Mouse (Mus musculus) lung, embryonic 14.5 days (tissue): ENCODE results near the gene Tsks. TPM values are rescaled to one million over a fixed set of nuclear protein-coding genes. Genes with fewer than 3 reads are reported as not detected.
A peak's percentile ranks its signal among the peaks of the same experiment; 100 is the strongest.

Source experiments
- ATAC-seq: fragments of 200-750 bp; cut with Nextera tagmentation; 2 replicates; pipeline ENCODE4 v1.8.0; 2017; ENCODE audit warnings: mild to moderate bottlenecking, moderate TSS enrichment, moderate library complexity; ENCODE audit not compliant: insufficient read depth
- DNase-seq: peaks from one replicate; pipeline ENCODE4 v3.0.0-alpha.2; 2015
- H3K27ac ChIP-seq: fragments of 300-500 bp; sonication (generic); 2 replicates; pipeline ENCODE4 v1.5.1; 2014; ENCODE audit warnings: low read depth, mild to moderate bottlenecking, moderate library complexity
- H3K27me3 ChIP-seq: fragments of 300-500 bp; sonication (generic); 2 replicates; pipeline ENCODE4 v1.6.1; 2014; ENCODE audit warnings: low read length, control low read depth; ENCODE audit not compliant: insufficient read depth
- H3K36me3 ChIP-seq: fragments of 300-500 bp; sonication (generic); 2 replicates; pipeline ENCODE4 v1.6.1; 2014; ENCODE audit warnings: control low read depth; ENCODE audit not compliant: insufficient read depth
- H3K4me1 ChIP-seq: fragments of 300-500 bp; sonication (generic); 2 replicates; pipeline ENCODE4 v1.6.1; 2014; ENCODE audit warnings: antibody characterized with exemption, control low read depth; ENCODE audit not compliant: insufficient read depth
- H3K4me2 ChIP-seq: fragments of 300-500 bp; sonication (generic); 2 replicates; pipeline ENCODE4 v1.6.1; 2014; ENCODE audit warnings: mild to moderate bottlenecking
- H3K4me3 ChIP-seq: fragments of 300-500 bp; sonication (generic); 2 replicates; pipeline ENCODE4 v1.5.1; 2014; ENCODE audit warnings: low read depth, low read length
- H3K9ac ChIP-seq: fragments of 300-500 bp; sonication (generic); 2 replicates; pipeline ENCODE4 v1.6.1; 2014
- H3K9me3 ChIP-seq: fragments of 300-500 bp; sonication (generic); 2 replicates; pipeline ENCODE4 v1.6.1; 2016; ENCODE audit warnings: low read depth, low read length, control low read depth
- CTCF ChIP-seq: IDR thresholded peaks from 2 replicates; pipeline ENCODE4 v1.5.1; 2016; ENCODE audit warnings: antibody characterized with exemption, low read depth
- WGBS: fragments of 180-500 bp; shearing (Covaris S2); extraction: QIAGEN DNeasy Blood & Tissue Kit; methylation state at CpG from one replicate; pipeline ENCODE4 v1.1.7; 2014; 5-methylcytosine and 5-hydroxymethylcytosine counted together
- polyA plus RNA-seq: library from polyadenylated mRNA; unstranded; fragments of >200 nt; fragmentation: Nextera tagmentation; extraction: Ambion mirVana; gene quantifications from 2 replicates; pipeline ENCODE4 v1.2.1, GENCODE M21; 2014

Tsks gene
- polyA plus RNA-seq, 1 experiment from 2014 or later: 0.11 TPM

DNA sequence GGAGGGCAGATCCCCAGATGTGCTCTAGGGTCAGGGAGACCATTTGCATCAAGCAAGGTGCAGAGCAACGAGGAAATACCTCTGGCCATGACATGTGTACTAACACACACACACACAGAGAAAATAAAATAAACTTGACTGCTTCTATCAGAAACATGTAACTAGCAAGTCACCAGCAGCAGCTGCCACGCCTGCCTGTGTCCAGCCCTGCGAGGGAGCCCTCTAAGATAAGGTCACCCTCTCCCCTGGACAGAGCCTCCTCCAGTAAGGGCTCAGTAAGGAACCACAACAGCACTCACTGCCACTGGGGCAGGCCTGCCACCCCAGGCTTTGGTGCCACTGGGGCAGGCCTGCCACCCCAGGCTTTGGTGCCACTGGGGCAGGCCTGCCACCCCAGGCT, 24.8 kb upstream of the Tsks start:
- H3K9me3 ChIP-seq: no peaks in the 10 kb centered on the region
- TF ChIP-seq CTCF: no peak
- H3K4me1 ChIP-seq: no peaks in the 10 kb centered on the region
- ATAC-seq (no peak), DNase-seq (no peak)
- 47% methylated on average over 3 of the region's 3 CpGs for WGBS
- no peak overlapping the region for H3K9ac ChIP-seq
- peaks cover 62% of the 10 kb centered on the region for H3K36me3 ChIP-seq
- no peak overlapping the region for H3K4me2 ChIP-seq
- H3K4me3 ChIP-seq: no peak overlapping the region
- no peak overlapping the region for H3K27ac ChIP-seq
- no peaks in the 10 kb centered on the region for H3K27me3 ChIP-seq

DNA sequence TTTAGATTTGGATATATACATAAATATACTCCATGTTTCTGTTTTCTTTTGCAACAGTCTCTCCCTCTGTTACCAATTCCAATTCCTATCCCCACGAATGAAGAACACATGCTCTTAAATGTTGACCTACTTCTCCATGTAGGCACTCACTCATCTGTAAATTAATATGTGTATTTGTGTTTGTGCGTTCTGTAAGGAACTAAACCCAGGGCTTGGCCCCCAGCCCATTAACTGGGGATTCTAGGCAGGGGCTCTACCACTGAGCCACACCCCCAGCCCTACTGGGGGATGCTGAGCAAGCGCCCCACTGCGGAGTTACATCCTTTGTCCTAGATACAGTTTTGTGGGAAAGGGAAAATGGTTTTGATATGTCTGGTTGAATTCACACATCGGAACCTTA, 23.9 kb upstream of the Tsks start:
- H3K4me1 ChIP-seq: no peaks in the 10 kb centered on the region
- DNase-seq (no peak), ATAC-seq (no peak)
- no peaks in the 10 kb centered on the region for H3K9me3 ChIP-seq
- no peak overlapping the region for H3K27ac ChIP-seq
- no peak for TF ChIP-seq CTCF
- H3K4me2 ChIP-seq: no peak overlapping the region
- WGBS: 85% methylated on average over 5 of the region's 5 CpGs
- no peak overlapping the region for H3K9ac ChIP-seq
- H3K27me3 ChIP-seq: no peaks in the 10 kb centered on the region
- no peak overlapping the region for H3K4me3 ChIP-seq
- H3K36me3 ChIP-seq: peaks cover 62% of the 10 kb centered on the region

DNA sequence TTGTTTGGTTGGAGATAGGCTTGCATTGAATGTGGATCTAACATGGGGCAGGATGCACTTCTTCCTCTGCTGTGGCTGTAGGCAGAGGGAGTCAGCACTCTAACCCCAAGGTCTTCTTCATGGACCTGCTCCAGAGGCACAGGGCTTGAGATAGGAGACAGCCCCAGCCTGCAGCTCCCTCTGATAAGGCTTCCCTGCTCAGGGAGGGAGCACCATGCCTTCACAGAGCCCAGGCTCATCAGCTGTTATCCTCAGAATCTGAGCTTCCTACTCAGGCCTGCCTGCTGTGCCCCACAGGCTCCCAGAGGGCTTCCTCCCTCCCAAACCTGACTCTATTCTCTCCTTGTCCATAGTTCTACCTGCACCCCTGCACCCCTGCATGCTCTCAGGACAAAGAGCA, 20.5 kb upstream of the Tsks start:
- no peak overlapping the region for H3K9ac ChIP-seq
- no peak overlapping the region for H3K27ac ChIP-seq
- H3K36me3 ChIP-seq: peaks cover 53% of the 10 kb centered on the region
- no peaks in the 10 kb centered on the region for H3K4me1 ChIP-seq
- ATAC-seq (0 out of 2 replicates have a peak, but pooled peaks have one; percentile 44), DNase-seq (no peak)
- no peak overlapping the region for H3K4me2 ChIP-seq
- H3K4me3 ChIP-seq: no peak overlapping the region
- no peak for TF ChIP-seq CTCF
- H3K9me3 ChIP-seq: no peaks in the 10 kb centered on the region
- no peaks in the 10 kb centered on the region for H3K27me3 ChIP-seq

DNA sequence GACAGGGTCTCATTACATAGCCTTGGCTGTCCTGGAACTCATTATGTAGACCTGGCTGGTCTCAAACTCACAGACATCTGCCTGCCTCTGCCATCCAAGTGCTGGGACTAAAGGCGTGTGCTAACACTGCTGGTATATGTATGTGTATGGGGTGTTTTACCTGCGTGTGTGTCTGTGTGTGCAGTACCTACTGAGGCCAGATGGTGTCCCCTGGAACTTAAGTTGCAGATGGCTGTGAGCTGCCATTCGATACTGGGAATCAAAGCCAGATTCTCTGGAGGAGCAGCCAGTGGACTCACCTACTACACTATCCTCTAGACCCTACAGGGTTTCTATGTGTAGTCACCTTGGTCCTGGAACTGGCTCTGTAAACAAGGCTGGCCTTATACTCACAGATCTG, 17.5 kb upstream of the Tsks start:
- Histone ChIP-seq H3K9me3 (no peaks in the 10 kb centered on the region), H3K4me2 (no peak overlapping the region), H3K36me3 (peaks cover 43% of the 10 kb centered on the region), H3K27me3 (no peaks in the 10 kb centered on the region), H3K4me1 (peaks cover 13% of the 10 kb centered on the region; the same call in 1 of the 2 replicates), H3K27ac (no peak overlapping the region), H3K4me3 (no peak overlapping the region), H3K9ac (no peak overlapping the region)
- peak; percentile 41 for DNase-seq
- no peak for ATAC-seq
- 71% methylated on average over 3 of the region's 3 CpGs for WGBS
- peak; percentile 65 for TF ChIP-seq CTCF

DNA sequence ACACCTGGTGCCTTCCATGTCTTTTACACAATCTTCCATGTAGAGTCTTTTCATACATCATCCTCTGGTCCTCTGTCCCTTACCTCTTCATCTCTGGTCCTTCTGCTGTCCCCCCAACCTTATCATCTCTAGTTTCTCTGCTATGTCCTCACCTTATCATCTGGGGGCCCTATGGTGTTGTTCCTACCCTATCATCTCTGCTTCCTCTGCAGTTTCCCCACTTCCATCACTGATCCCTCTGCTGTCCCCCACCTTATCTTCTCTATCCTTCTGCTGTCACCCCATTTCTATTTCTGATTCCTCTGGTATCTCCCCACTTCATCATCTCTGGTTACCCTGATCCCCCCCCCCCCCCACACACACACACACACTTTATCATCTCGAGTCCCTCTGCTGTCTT, 14.4 kb upstream of the Tsks start:
- H3K27me3 ChIP-seq: no peaks in the 10 kb centered on the region
- H3K4me3 ChIP-seq: peak overlapping the region; percentile 86
- 0% methylated on average over 1 of the region's 1 CpGs for WGBS
- H3K9me3 ChIP-seq: no peaks in the 10 kb centered on the region
- peak overlapping the region; percentile 73; the same call in 1 of the 2 replicates for H3K27ac ChIP-seq
- H3K4me2 ChIP-seq: peak overlapping the region; percentile 72
- no peak for TF ChIP-seq CTCF
- peaks cover 14% of the 10 kb centered on the region; the same call in 1 of the 2 replicates for H3K4me1 ChIP-seq
- H3K36me3 ChIP-seq: peaks cover 21% of the 10 kb centered on the region
- DNase-seq (no peak), ATAC-seq (no peak)
- peak overlapping the region; percentile 83 for H3K9ac ChIP-seq

DNA sequence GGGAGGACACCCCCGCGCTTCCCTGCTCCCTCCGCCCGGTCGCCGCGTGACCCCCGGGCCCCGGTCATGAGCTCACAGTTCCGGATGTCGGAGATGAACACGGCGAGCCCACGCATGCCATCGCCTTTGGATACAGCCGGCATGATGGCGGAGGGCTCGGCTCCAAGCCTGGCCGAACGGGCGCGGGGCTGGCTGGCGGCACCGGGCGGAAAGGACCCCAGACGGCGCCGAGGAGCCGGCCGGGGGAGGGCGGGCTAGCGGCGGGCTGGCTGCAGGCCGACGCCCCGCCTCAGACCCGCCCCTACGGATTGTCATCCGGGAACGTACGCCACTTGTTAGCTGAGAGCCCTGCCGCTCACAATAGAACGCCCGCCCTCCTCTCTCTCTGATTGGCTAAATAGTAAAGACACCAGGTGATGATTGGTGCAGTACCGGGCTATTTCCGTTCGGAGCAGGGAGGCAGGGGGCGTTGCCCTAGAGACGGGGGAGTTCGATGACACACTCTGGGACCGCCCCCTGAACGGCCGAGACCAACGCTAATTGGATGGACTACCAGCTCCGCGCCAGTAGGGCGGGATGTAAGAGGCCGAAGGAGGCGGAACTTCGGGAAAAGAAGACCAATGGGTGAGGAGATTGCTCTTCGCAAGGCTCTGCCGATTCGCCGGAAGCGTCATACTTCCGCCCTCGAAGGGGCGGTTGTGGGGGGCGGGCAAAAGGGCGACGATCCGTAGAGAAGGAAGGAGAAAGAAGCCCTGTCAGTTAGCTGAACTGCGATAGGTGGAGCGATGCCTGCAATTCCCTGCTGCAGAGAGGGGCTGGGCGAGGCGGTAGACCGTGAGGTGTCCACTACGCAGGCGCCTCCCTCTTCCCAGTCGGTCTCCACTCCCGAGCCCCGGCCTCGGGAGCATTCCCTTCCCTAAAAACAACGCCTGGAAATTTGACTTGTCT, 13.5 kb upstream of the Tsks start, which contains the start of gene Ap2a1:
Gene Ap2a1 (minus strand): TSS at position 293 of the 948 bp plus-strand sequence.
- Histone ChIP-seq H3K36me3 (peaks cover 12% of the 10 kb centered on the region), H3K4me1 (peaks cover 14% of the 10 kb centered on the region; the same call in 1 of the 2 replicates), H3K9me3 (no peaks in the 10 kb centered on the region), H3K27ac (peak within 1 kb of the TSS; percentile 89), H3K9ac (peak within 1 kb of the TSS; percentile 83), H3K4me3 (peak within 1 kb of the TSS; percentile 86), H3K27me3 (no peaks in the 10 kb centered on the region), H3K4me2 (peak within 1 kb of the TSS; percentile 72)
- WGBS: under 1% methylated on average over 84 of the region's 84 CpGs
- TF ChIP-seq CTCF: no peak; the same call in 1 of the 2 replicates
- DNase-seq (peak; percentile 100), ATAC-seq (peak; percentile 99)

DNA sequence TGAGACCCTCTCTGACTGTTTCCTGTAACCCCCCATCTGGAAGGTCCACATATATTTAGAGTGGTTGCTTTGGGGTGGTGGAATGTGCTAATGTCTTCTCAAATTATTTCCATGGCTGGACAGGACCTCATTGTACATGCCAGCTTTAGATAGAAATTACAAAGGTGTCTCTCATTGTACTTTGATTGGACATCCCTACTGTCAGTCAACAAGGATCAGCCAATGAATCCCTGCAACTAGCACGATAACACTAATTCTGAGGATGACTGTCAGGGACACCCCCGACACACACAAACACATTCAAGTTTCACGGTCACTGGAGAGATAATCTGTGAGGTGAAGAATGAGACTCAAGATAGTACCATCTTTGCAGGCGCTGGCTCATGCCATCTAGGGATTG, 4.3 kb upstream of the Tsks start:
- no peak overlapping the region for H3K4me2 ChIP-seq
- H3K27ac ChIP-seq: no peak overlapping the region
- no peaks in the 10 kb centered on the region for H3K9me3 ChIP-seq
- no peaks in the 10 kb centered on the region for H3K4me1 ChIP-seq
- H3K9ac ChIP-seq: no peak overlapping the region
- H3K4me3 ChIP-seq: no peak overlapping the region
- WGBS: 83% methylated on average over 4 of the region's 4 CpGs
- no peak for TF ChIP-seq CTCF
- DNase-seq (no peak), ATAC-seq (no peak)
- H3K27me3 ChIP-seq: no peaks in the 10 kb centered on the region
- no peaks in the 10 kb centered on the region for H3K36me3 ChIP-seq
